Mouse (Mus musculus) myocyte (in vitro differentiated cells): ENCODE measurements around the gene Gm11042.

Source experiments
- MAX ChIP-seq: IDR thresholded peaks from one replicate; pipeline ENCODE4 v1.6.1; 2011; ENCODE audit warnings: low read depth, mild to moderate bottlenecking, control low read depth
- REST ChIP-seq: IDR thresholded peaks from one replicate; pipeline ENCODE4 v1.6.1; 2011; ENCODE audit warnings: mild to moderate bottlenecking, control low read depth, moderate library complexity; ENCODE audit not compliant: insufficient read depth, insufficient read length

- TF ChIP-seq REST (no peak), MAX (no peak)
Observed at GRCm38 (mm10) chr12:74296374-74296773, 19.8 kb downstream of the Gm11042 start.
